In genomic region chrX:93602214-93602613, GRCm38 (mm10) we compare ENCODE assay signal across 20 mouse cellular contexts. TPM values are rescaled to one million over a fixed set of nuclear protein-coding genes. Genes with fewer than 3 reads are reported as not detected.
DNase-seq lines count a peak whose midpoint lies in the region; ATAC-seq lines count a peak whose summit lies in the region.
"Had no signal": no experiment of that assay in that cellular context is flagged by ENCODE, and none has a peak within 500 bp of the region (broad histone marks: within the 10 kb centered on the region; RNA-seq: fewer than 3 reads in every experiment).

No protein-coding gene starts in this region.

- DNase-seq in MEL-GATA-1-ER (ENCODE audit: extremely low read depth, low read depth) = peak; percentile 52
- no peak for DNase-seq in adrenal gland, adult 18-20 months (ENCODE audit: low spot score in 2 of 2)
- no peak for DNase-seq in kidney, postnatal 10 days
- DNase-seq: adrenal gland, adult 2 months; adrenal gland, postnatal 10 days; adrenal gland, postnatal 25 days; cerebellum, adult 11 months; cerebellum, adult 18-20 months; cerebellum, adult 8-10 months; cerebellum, adult 9-11 months; cerebellum, postnatal 14 days; cerebellum, postnatal 36 days; forebrain, postnatal 0 days had no signal

- ATAC-seq in granulocyte monocyte progenitor cell, adult 5-6 weeks (replicated peaks; ENCODE audit: poor library complexity, severe bottlenecking) = peak; percentile 80
- ATAC-seq in megakaryocyte progenitor cell, adult 5-6 weeks (replicated peaks; ENCODE audit: poor library complexity) = peak; percentile 57
- no peak for ATAC-seq in CD4-positive, CD25-positive, alpha-beta regulatory T cell, adult 4 months
- ATAC-seq: activated CD4-positive, CD25-positive, alpha-beta regulatory T cell, adult 4 months; forebrain, embryonic 13.5 days; forebrain, embryonic 15.5 days; forebrain, postnatal 0 days; Patski had no signal

RNA-seq across cellular contexts. Expression of gene Pola1, which starts 29.7 kb away (rescaled TPM):
- total RNA-seq in granulocyte monocyte progenitor cell, adult 5-6 weeks (2014; fragmentation: Nextera tagmentation) = 57.5 and 61.6 TPM in 2 replicates
- 128 and 151 TPM in 2 replicates for total RNA-seq in granulocyte monocyte progenitor cell, adult 5-6 weeks (2017)
- total RNA-seq in megakaryocyte progenitor cell, adult 5-6 weeks (2015) = 68.0 and 68.9 TPM in 2 replicates
- total RNA-seq in megakaryocyte progenitor cell, adult 5-6 weeks (2017) = 114 and 142 TPM in 2 replicates
- polyA plus RNA-seq in CD4-positive, CD25-positive, alpha-beta regulatory T cell, adult 4 months (2017; shearing (Covaris generic)) = 1 to 10 TPM; 8.1 to 8.6 TPM
- 1 to 10 TPM; 9.0 to 9.4 TPM for total RNA-seq in adrenal gland, adult 18-20 months (2021)

RNA-seq across cellular contexts. Expression of gene Pcyt1b, which starts 52.4 kb away (rescaled TPM):
- 0.26 and 0.68 TPM in 2 replicates for total RNA-seq in granulocyte monocyte progenitor cell, adult 5-6 weeks (2014; fragmentation: Nextera tagmentation)
- 0.82 and 3.3 TPM in 2 replicates for total RNA-seq in granulocyte monocyte progenitor cell, adult 5-6 weeks (2017)
- total RNA-seq in megakaryocyte progenitor cell, adult 5-6 weeks (2015) = 1.5 and 1.7 TPM in 2 replicates
- 1.5 and 2.9 TPM in 2 replicates for total RNA-seq in megakaryocyte progenitor cell, adult 5-6 weeks (2017)
- polyA plus RNA-seq in CD4-positive, CD25-positive, alpha-beta regulatory T cell, adult 4 months (2017; shearing (Covaris generic)) = 1 to 10 TPM; 1.7 to 2.2 TPM
- total RNA-seq in adrenal gland, adult 18-20 months (2021) = 1 to 10 TPM in 1 of 2 experiments, under 1 TPM in 1; 0.48 to 1.5 TPM

Comparison
In these comparisons a context has a peak if more than half of its experiments do, and no peak if none do; other contexts are left out.
1. RNA of gene Pola1, which starts 29.7 kb away (total RNA-seq): 57.5 to 151 TPM in granulocyte monocyte progenitor cell, adult 5-6 weeks and 68.0 to 142 TPM in megakaryocyte progenitor cell, adult 5-6 weeks; 9.0 to 9.4 TPM in adrenal gland, adult 18-20 months; every median in the first group is over 4 times any median in the second.